ENCODE assay signal across 22 mouse cellular contexts in genomic region chr11:121061615-121062014, GRCm38 (mm10). TPM values are rescaled to one million over a fixed set of nuclear protein-coding genes. Genes with fewer than 3 reads are reported as not detected.
DNase-seq lines count a peak whose midpoint lies in the region; ATAC-seq and TF ChIP-seq lines count a peak whose summit lies in the region.
"Had no signal": no experiment of that assay in that cellular context is flagged by ENCODE, and none has a peak within 500 bp of the region (broad histone marks: within the 10 kb centered on the region; RNA-seq: fewer than 3 reads in every experiment).

No protein-coding gene starts in this region.

- H3K27ac ChIP-seq in forebrain, embryonic 14.5 days (ENCODE audit: low read depth, low read length): no peak overlapping the region
- H3K27ac ChIP-seq in forebrain, embryonic 13.5 days: no peak overlapping the region
- H3K27ac ChIP-seq in liver, adult 2 months (replicated peaks; ENCODE audit: insufficient read depth, low read depth, low read length): no peak overlapping the region
- peak overlapping the region; percentile 67; the same call in 1 of the 2 replicates for H3K27ac ChIP-seq in stomach, postnatal 0 days (replicated peaks)
- H3K27ac ChIP-seq: embryonic facial prominence, embryonic 12.5 days; liver, embryonic 14.5 days; macrophage had no signal

- H3K9ac ChIP-seq in forebrain, embryonic 14.5 days (ENCODE audit: low read length): no peak overlapping the region
- no peak overlapping the region for H3K9ac ChIP-seq in forebrain, embryonic 13.5 days
- no peak overlapping the region for H3K9ac ChIP-seq in liver, adult 2 months (ENCODE audit: low read depth, low read length)
- no peak overlapping the region for H3K9ac ChIP-seq in stomach, postnatal 0 days (ENCODE audit: low read length)
- H3K9ac ChIP-seq: embryonic facial prominence, embryonic 12.5 days; liver, embryonic 14.5 days had no signal

- no peaks in the 10 kb centered on the region for H3K4me1 ChIP-seq in forebrain, embryonic 14.5 days (ENCODE audit: control insufficient read depth, insufficient read depth, low read length)
- no peaks in the 10 kb centered on the region for H3K4me1 ChIP-seq in forebrain, embryonic 13.5 days
- peaks cover 28% of the 10 kb centered on the region for H3K4me1 ChIP-seq in liver, adult 2 months (ENCODE audit: control insufficient read depth, insufficient read depth, low read length)
- H3K4me1 ChIP-seq in stomach, postnatal 0 days (replicated peaks; ENCODE audit: control insufficient read depth, insufficient read depth): no peaks in the 10 kb centered on the region; the same call in 1 of the 2 replicates
- H3K4me1 ChIP-seq: embryonic facial prominence, embryonic 12.5 days had no signal

- H3K27me3 ChIP-seq in forebrain, embryonic 14.5 days (replicated peaks; ENCODE audit: control insufficient read depth, insufficient read depth, low read length): no peaks in the 10 kb centered on the region
- no peaks in the 10 kb centered on the region for H3K27me3 ChIP-seq in forebrain, embryonic 13.5 days
- H3K27me3 ChIP-seq in liver, adult 2 months (ENCODE audit: control insufficient read depth, insufficient read depth, low read length): no peaks in the 10 kb centered on the region
- H3K27me3 ChIP-seq in stomach, postnatal 0 days (ENCODE audit: control insufficient read depth, insufficient read depth, low read length): no peaks in the 10 kb centered on the region
- H3K27me3 ChIP-seq: embryonic facial prominence, embryonic 12.5 days had no signal

- TF ChIP-seq POLR2A in liver, adult 2 months (IDR thresholded peaks at IDR 0.05; ENCODE audit: extremely low read depth, insufficient read depth, low read length): no peak

- H3K4me2 ChIP-seq in forebrain, embryonic 14.5 days (ENCODE audit: low read length): no peak overlapping the region
- no peak overlapping the region for H3K4me2 ChIP-seq in forebrain, embryonic 13.5 days
- H3K4me2 ChIP-seq in stomach, postnatal 0 days (replicated peaks; ENCODE audit: low read depth): no peak overlapping the region
- H3K4me2 ChIP-seq: embryonic facial prominence, embryonic 12.5 days had no signal

- 64% methylated on average over 8 of the region's 8 CpGs for WGBS in forebrain, embryonic 14.5 days
- 78% methylated on average over 8 of the region's 8 CpGs for WGBS in forebrain, embryonic 13.5 days
- WGBS in liver, adult 2 months: 47% methylated on average over 8 of the region's 8 CpGs
- 23% methylated on average over 8 of the region's 8 CpGs for WGBS in stomach, postnatal 0 days

- no peak for ATAC-seq in forebrain, embryonic 14.5 days
- no peak for ATAC-seq in forebrain, embryonic 13.5 days
- ATAC-seq in stomach, postnatal 0 days (ENCODE audit: low FRiP score, low TSS enrichment): 0 out of 2 replicates have a peak, but pooled peaks have one; percentile 19
- ATAC-seq: forebrain, embryonic 16.5 days had no signal

- H3K79me2 ChIP-seq in liver, adult 2 months (ENCODE audit: control insufficient read depth, insufficient read depth, low read length): no peaks in the 10 kb centered on the region

- H3K9me3 ChIP-seq in forebrain, embryonic 14.5 days (replicated peaks; ENCODE audit: control insufficient read depth, low read length): no peaks in the 10 kb centered on the region
- no peaks in the 10 kb centered on the region for H3K9me3 ChIP-seq in forebrain, embryonic 13.5 days (replicated peaks)
- no peaks in the 10 kb centered on the region for H3K9me3 ChIP-seq in stomach, postnatal 0 days (ENCODE audit: control insufficient read depth, low read length)
- H3K9me3 ChIP-seq: embryonic facial prominence, embryonic 12.5 days had no signal

- peak; percentile 14 for DNase-seq in forebrain, embryonic 14.5 days (ENCODE audit: low spot score)
- DNase-seq in liver, adult 2 months (ENCODE audit: extremely low read depth, low read depth, low spot score): peak; percentile 30
- DNase-seq in liver: no peak
- peak; percentile 51 for DNase-seq in fat pad, adult 2 months (ENCODE audit: extremely low read depth, low read depth, low spot score)
- no peak for DNase-seq in stomach, postnatal 0 days (ENCODE audit: low spot score)
- no peak for DNase-seq in left cerebral cortex, adult 11 months (ENCODE audit: low spot score)
- DNase-seq in frontal cortex, postnatal 25 days (ENCODE audit: low spot score in 2 of 2): no peak
- DNase-seq: cerebellum, adult 11-12 months; cerebellum, postnatal 36 days; heart, postnatal 4 days; kidney, postnatal 10 days; midbrain, embryonic 14.5 days; thymus, adult 2 months had no signal

- H3K4me3 ChIP-seq in forebrain, embryonic 14.5 days (ENCODE audit: low read depth, low read length): no peak overlapping the region
- H3K4me3 ChIP-seq in forebrain, embryonic 13.5 days: no peak overlapping the region
- no peak overlapping the region for H3K4me3 ChIP-seq in liver, adult 2 months (ENCODE audit: insufficient read depth, low read depth, low read length)
- no peak overlapping the region for H3K4me3 ChIP-seq in stomach, postnatal 0 days (ENCODE audit: low read depth, low read length)
- H3K4me3 ChIP-seq: embryonic facial prominence, embryonic 12.5 days had no signal

- H3K36me3 ChIP-seq in forebrain, embryonic 14.5 days (ENCODE audit: control insufficient read depth, insufficient read depth, low read length): no peaks in the 10 kb centered on the region
- H3K36me3 ChIP-seq in forebrain, embryonic 13.5 days (ENCODE audit: poor library complexity, severe bottlenecking): no peaks in the 10 kb centered on the region
- H3K36me3 ChIP-seq in liver, adult 2 months (ENCODE audit: control insufficient read depth, insufficient read depth, low read length): no peaks in the 10 kb centered on the region
- H3K36me3 ChIP-seq in stomach, postnatal 0 days (ENCODE audit: control insufficient read depth, insufficient read depth, low read length): no peaks in the 10 kb centered on the region
- H3K36me3 ChIP-seq: embryonic facial prominence, embryonic 12.5 days had no signal

- TF ChIP-seq CTCF in liver, adult 2 months (IDR thresholded peaks at IDR 0.05; ENCODE audit: low read depth, low read length): no peak
- TF ChIP-seq CTCF in stomach, postnatal 0 days (IDR thresholded peaks at IDR 0.05; ENCODE audit: low read depth): no peak

- TF ChIP-seq EP300 in stomach, postnatal 0 days (optimal IDR thresholded peaks at IDR 0.05): no peak

RNA-seq across cellular contexts. Expression of gene Sectm1b, which starts 1.8 kb away (rescaled TPM):
- not detected in 2 replicates for polyA plus RNA-seq in forebrain, embryonic 14.5 days (2014; fragmentation: Nextera tagmentation; extraction: Ambion mirVana)
- polyA plus RNA-seq in forebrain, embryonic 13.5 days (2015; fragmentation: Nextera tagmentation; extraction: Ambion mirVana): not detected in 2 replicates
- not detected in 2 replicates for total RNA-seq in liver, adult 2 months (2014; rRNA removed)
- polyA plus RNA-seq in liver, adult 2 months (2012; rRNA removed): 0.11 and 0.18 TPM in 2 replicates
- polyA plus RNA-seq in stomach, postnatal 0 days (2015; fragmentation: Nextera tagmentation; extraction: Ambion mirVana): 113 and 133 TPM in 2 replicates
- total RNA-seq: gastrocnemius, adult 8-10 months; heart, postnatal 4 days; layer of hippocampus, postnatal 14 days; left cerebral cortex, postnatal 36 days had no signal
- polyA plus RNA-seq: embryonic facial prominence, embryonic 12.5 days; forebrain, embryonic 16.5 days; macrophage; midbrain, embryonic 14.5 days; spleen, adult 2 months had no signal

RNA-seq across cellular contexts. Expression of gene Sectm1a, which starts 19.4 kb away (rescaled TPM):
- 0.16 TPM in 1 of 2 replicates, not detected in the other for polyA plus RNA-seq in forebrain, embryonic 14.5 days (2014; fragmentation: Nextera tagmentation; extraction: Ambion mirVana)
- polyA plus RNA-seq in forebrain, embryonic 13.5 days (2015; fragmentation: Nextera tagmentation; extraction: Ambion mirVana): not detected in 2 replicates
- total RNA-seq in liver, adult 2 months (2014; rRNA removed): 0.55 and 0.67 TPM in 2 replicates
- polyA plus RNA-seq in liver, adult 2 months (2012; rRNA removed): 0.76 and 0.81 TPM in 2 replicates
- 11.8 and 13.2 TPM in 2 replicates for polyA plus RNA-seq in stomach, postnatal 0 days (2015; fragmentation: Nextera tagmentation; extraction: Ambion mirVana)
- total RNA-seq: gastrocnemius, adult 8-10 months; heart, postnatal 4 days; layer of hippocampus, postnatal 14 days; left cerebral cortex, postnatal 36 days had no signal
- polyA plus RNA-seq: embryonic facial prominence, embryonic 12.5 days; forebrain, embryonic 16.5 days; macrophage; midbrain, embryonic 14.5 days had no signal

RNA-seq across cellular contexts. Expression of gene Cd7, which starts 22.4 kb away (rescaled TPM):
- not detected in 2 replicates for polyA plus RNA-seq in forebrain, embryonic 14.5 days (2014; fragmentation: Nextera tagmentation; extraction: Ambion mirVana)
- not detected in 2 replicates for polyA plus RNA-seq in forebrain, embryonic 13.5 days (2015; fragmentation: Nextera tagmentation; extraction: Ambion mirVana)
- total RNA-seq in liver, adult 2 months (2014; rRNA removed): 0.20 and 0.55 TPM in 2 replicates
- 1.5 and 3.4 TPM in 2 replicates for polyA plus RNA-seq in liver, adult 2 months (2012; rRNA removed)
- polyA plus RNA-seq in stomach, postnatal 0 days (2015; fragmentation: Nextera tagmentation; extraction: Ambion mirVana): 0.31 and 0.51 TPM in 2 replicates
- total RNA-seq: gastrocnemius, adult 8-10 months; layer of hippocampus, postnatal 14 days had no signal
- polyA plus RNA-seq: forebrain, embryonic 16.5 days; midbrain, embryonic 14.5 days had no signal

RNA-seq across cellular contexts. Expression of gene Tex19.2, which starts 56.9 kb away (rescaled TPM):
- polyA plus RNA-seq in forebrain, embryonic 14.5 days (2014; fragmentation: Nextera tagmentation; extraction: Ambion mirVana): not detected in 2 replicates
- 0.09 TPM in 1 of 2 replicates, not detected in the other for polyA plus RNA-seq in forebrain, embryonic 13.5 days (2015; fragmentation: Nextera tagmentation; extraction: Ambion mirVana)
- total RNA-seq in liver, adult 2 months (2014; rRNA removed): not detected in 2 replicates
- not detected in 2 replicates for polyA plus RNA-seq in liver, adult 2 months (2012; rRNA removed)
- 0.25 and 0.29 TPM in 2 replicates for polyA plus RNA-seq in stomach, postnatal 0 days (2015; fragmentation: Nextera tagmentation; extraction: Ambion mirVana)
- total RNA-seq: gastrocnemius, adult 8-10 months; heart, postnatal 4 days; layer of hippocampus, postnatal 14 days; left cerebral cortex, postnatal 36 days had no signal
- polyA plus RNA-seq: forebrain, embryonic 16.5 days; macrophage; midbrain, embryonic 14.5 days; spleen, adult 2 months had no signal

Comparison
In these comparisons a context has a peak if more than half of its experiments do, and no peak if none do; other contexts are left out.
1. DNase-seq: peak in forebrain, embryonic 14.5 days (single experiment), liver, adult 2 months (single experiment) and fat pad, adult 2 months (single experiment); none in liver (single experiment), stomach, postnatal 0 days (single experiment), left cerebral cortex, adult 11 months (single experiment) and frontal cortex, postnatal 25 days (0 of 2).
2. RNA of gene Sectm1b, which starts 1.8 kb away (polyA plus RNA-seq): 113 to 133 TPM in stomach, postnatal 0 days; 0.11 to 0.18 TPM in liver, adult 2 months, not detected in forebrain, embryonic 14.5 days and not detected in forebrain, embryonic 13.5 days; every median in the first group is over 10 times any median in the second.